Mouse (Mus musculus): ENCODE measurements around the gene Zfp955a.
"Not testable (repeated sequence)": the region's sequence is repeated elsewhere in the genome, so short reads cannot be mapped to it uniquely, and the experiment has no call there.

DNA sequence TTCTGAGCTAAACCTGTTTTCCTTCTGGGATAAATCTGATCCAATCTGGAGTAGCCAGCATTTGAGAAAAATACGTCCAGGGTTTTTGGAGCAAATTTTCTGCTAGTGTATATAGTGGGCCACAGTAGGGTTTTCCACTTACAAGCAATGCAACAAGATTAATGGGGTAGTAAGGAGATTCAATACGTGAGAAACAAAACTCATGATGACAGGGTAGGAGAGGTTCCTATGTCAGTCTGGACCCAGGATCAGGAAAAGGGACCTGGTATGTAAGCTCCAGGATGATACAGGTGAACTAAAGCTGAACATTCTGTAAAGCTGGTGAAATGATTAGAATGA lies 343 bp upstream of the Zfp955a start:
- TF ChIP-seq POLR2A (IDR thresholded peaks at IDR 0.05; ENCODE audit: borderline replicate concordance, low read depth, low read length); CTCF (IDR thresholded peaks at IDR 0.05; ENCODE audit: low read depth, low read length): not testable (repeated sequence)
